Mouse (Mus musculus): ENCODE results near the gene Slit1. TPM values are rescaled to one million over a fixed set of nuclear protein-coding genes. Genes with fewer than 3 reads are reported as not detected.

Slit1 gene
- polyA plus RNA-seq, 1 experiment from 2014 or later = 0.12 TPM

- no peaks in the 10 kb centered on the region for H3K9me3 ChIP-seq (ENCODE audit: low read length)
- 89% methylated on average over 5 of the region's 5 CpGs for WGBS (ENCODE audit: insufficient replicate concordance)
- H3K27me3 ChIP-seq (ENCODE audit: insufficient read depth, low read length) = no peaks in the 10 kb centered on the region
- peaks cover 3% of the 10 kb centered on the region; the same call in 1 of the 2 replicates for H3K4me1 ChIP-seq (ENCODE audit: insufficient read depth)
- TF ChIP-seq EP300 (IDR thresholded peaks at IDR 0.05; ENCODE audit: low read depth) = no peak
- TF ChIP-seq CTCF (IDR thresholded peaks at IDR 0.05; ENCODE audit: low read depth) = no peak
- H3K4me2 ChIP-seq (ENCODE audit: low read depth, low read length) = no peak overlapping the region
- H3K9ac ChIP-seq (replicated peaks) = no peak overlapping the region
- H3K27ac ChIP-seq (ENCODE audit: low read depth) = no peak overlapping the region
- H3K36me3 ChIP-seq (replicated peaks; ENCODE audit: insufficient read depth, low read length) = peaks cover 30% of the 10 kb centered on the region
- DNase-seq = no peak
- H3K4me3 ChIP-seq (ENCODE audit: low read depth, low read length) = no peak overlapping the region
- no peak for ATAC-seq
These were observed 160.4 kb downstream of the Slit1 start for GRCm38 (mm10) chr19:41582918-41583514.

- TF ChIP-seq CTCF (IDR thresholded peaks at IDR 0.05; ENCODE audit: low read depth) = no peak
- TF ChIP-seq EP300 (IDR thresholded peaks at IDR 0.05; ENCODE audit: low read depth) = no peak
- Histone ChIP-seq H3K36me3 (replicated peaks; ENCODE audit: insufficient read depth, low read length) (peaks cover 30% of the 10 kb centered on the region), H3K9me3 (ENCODE audit: low read length) (no peaks in the 10 kb centered on the region), H3K27ac (ENCODE audit: low read depth) (no peak within 1 kb of the TSS), H3K4me3 (ENCODE audit: low read depth, low read length) (no peak within 1 kb of the TSS), H3K27me3 (ENCODE audit: insufficient read depth, low read length) (no peaks in the 10 kb centered on the region), H3K9ac (replicated peaks) (no peak within 1 kb of the TSS), H3K4me2 (ENCODE audit: low read depth, low read length) (no peak within 1 kb of the TSS), H3K4me1 (ENCODE audit: insufficient read depth) (peaks cover 3% of the 10 kb centered on the region; the same call in 1 of the 2 replicates)
- peak; percentile 59 for ATAC-seq
- WGBS (ENCODE audit: insufficient replicate concordance) = 80% methylated on average over 23 of the region's 23 CpGs
- no peak for DNase-seq
These were observed 161.6 kb downstream of the Slit1 start, which contains the start of gene Gm340 for GRCm38 (mm10) chr19:41581706-41582420. Gene Gm340 (plus strand): TSS chr19:41582370.

- no peak for ATAC-seq
- H3K9ac ChIP-seq (replicated peaks) = no peak overlapping the region
- H3K4me2 ChIP-seq (ENCODE audit: low read depth, low read length) = no peak overlapping the region
- TF ChIP-seq EP300 (IDR thresholded peaks at IDR 0.05; ENCODE audit: low read depth) (no peak), CTCF (IDR thresholded peaks at IDR 0.05; ENCODE audit: low read depth) (no peak)
- H3K36me3 ChIP-seq (replicated peaks; ENCODE audit: insufficient read depth, low read length) = peaks cover 17% of the 10 kb centered on the region
- H3K9me3 ChIP-seq (ENCODE audit: low read length) = no peaks in the 10 kb centered on the region
- H3K4me3 ChIP-seq (ENCODE audit: low read depth, low read length) = no peak overlapping the region
- H3K27ac ChIP-seq (ENCODE audit: low read depth) = no peak overlapping the region
- H3K27me3 ChIP-seq (ENCODE audit: insufficient read depth, low read length) = no peaks in the 10 kb centered on the region
- 75% methylated on average over 4 of the region's 4 CpGs for WGBS (ENCODE audit: insufficient replicate concordance)
- no peak for DNase-seq
- peaks cover 3% of the 10 kb centered on the region; the same call in 1 of the 2 replicates for H3K4me1 ChIP-seq (ENCODE audit: insufficient read depth)
These were observed 164.0 kb downstream of the Slit1 start for GRCm38 (mm10) chr19:41579311-41579920.

GRCm38 (mm10) chr19:41577576-41577975 lies 165.9 kb downstream of the Slit1 start:
- H3K4me3 ChIP-seq (ENCODE audit: low read depth, low read length) = no peak overlapping the region
- ATAC-seq (peak; percentile 63), DNase-seq (no peak)
- H3K36me3 ChIP-seq (replicated peaks; ENCODE audit: insufficient read depth, low read length) = peaks cover 7% of the 10 kb centered on the region
- peak overlapping the region; percentile 75 for H3K27ac ChIP-seq (ENCODE audit: low read depth)
- TF ChIP-seq EP300 (IDR thresholded peaks at IDR 0.05; ENCODE audit: low read depth) (no peak), CTCF (IDR thresholded peaks at IDR 0.05; ENCODE audit: low read depth) (no peak)
- H3K4me2 ChIP-seq (ENCODE audit: low read depth, low read length) = peak overlapping the region; percentile 32; the same call in 1 of the 2 replicates
- H3K9ac ChIP-seq (replicated peaks) = no peak overlapping the region
- no peaks in the 10 kb centered on the region for H3K27me3 ChIP-seq (ENCODE audit: insufficient read depth, low read length)
- H3K9me3 ChIP-seq (ENCODE audit: low read length) = no peaks in the 10 kb centered on the region
- H3K4me1 ChIP-seq (ENCODE audit: insufficient read depth) = peaks cover 5% of the 10 kb centered on the region; the same call in 1 of the 2 replicates

- no peak overlapping the region for H3K9ac ChIP-seq (replicated peaks)
- 0 out of 2 replicates have a peak, but pooled peaks cover 2% of the 10 kb centered on the region for H3K4me1 ChIP-seq (ENCODE audit: insufficient read depth)
- ATAC-seq = peak; percentile 85
- H3K9me3 ChIP-seq (ENCODE audit: low read length) = no peaks in the 10 kb centered on the region
- H3K4me3 ChIP-seq (ENCODE audit: low read depth, low read length) = no peak overlapping the region
- no peak overlapping the region for H3K4me2 ChIP-seq (ENCODE audit: low read depth, low read length)
- 64% methylated on average over 2 of the region's 2 CpGs for WGBS (ENCODE audit: insufficient replicate concordance)
- H3K36me3 ChIP-seq (replicated peaks; ENCODE audit: insufficient read depth, low read length) = 0 out of 2 replicates have a peak, but pooled peaks cover 3% of the 10 kb centered on the region
- no peak for DNase-seq
- H3K27me3 ChIP-seq (ENCODE audit: insufficient read depth, low read length) = no peaks in the 10 kb centered on the region
- H3K27ac ChIP-seq (ENCODE audit: low read depth) = no peak overlapping the region
- TF ChIP-seq CTCF (IDR thresholded peaks at IDR 0.05; ENCODE audit: low read depth) (no peak), EP300 (IDR thresholded peaks at IDR 0.05; ENCODE audit: low read depth) (no peak)
These were observed 169.8 kb downstream of the Slit1 start for GRCm38 (mm10) chr19:41573700-41574099.

- H3K4me3 ChIP-seq (ENCODE audit: low read depth, low read length) = no peak overlapping the region
- TF ChIP-seq CTCF (IDR thresholded peaks at IDR 0.05; ENCODE audit: low read depth) = no peak
- no peak for TF ChIP-seq EP300 (IDR thresholded peaks at IDR 0.05; ENCODE audit: low read depth)
- H3K4me2 ChIP-seq (ENCODE audit: low read depth, low read length) = no peak overlapping the region
- H3K36me3 ChIP-seq (replicated peaks; ENCODE audit: insufficient read depth, low read length) = peaks cover 5% of the 10 kb centered on the region; the same call in 1 of the 2 replicates
- WGBS (ENCODE audit: insufficient replicate concordance) = 53% methylated on average over 2 of the region's 2 CpGs
- no peaks in the 10 kb centered on the region for H3K9me3 ChIP-seq (ENCODE audit: low read length)
- ATAC-seq = no peak
- H3K27me3 ChIP-seq (ENCODE audit: insufficient read depth, low read length) = no peaks in the 10 kb centered on the region
- no peaks in the 10 kb centered on the region for H3K4me1 ChIP-seq (ENCODE audit: insufficient read depth)
- H3K9ac ChIP-seq (replicated peaks) = no peak overlapping the region
- no peak for DNase-seq
- H3K27ac ChIP-seq (ENCODE audit: low read depth) = no peak overlapping the region
These were observed 174.7 kb downstream of the Slit1 start for GRCm38 (mm10) chr19:41568791-41569190.
